Mouse (Mus musculus) myocyte (in vitro differentiated cells): Measurements from ENCODE around the gene Itpr2.

ENCODE experiments used
- MAX ChIP-seq: IDR thresholded peaks from one replicate; pipeline ENCODE4 v1.6.1; 2011; ENCODE audit warnings: low read depth, mild to moderate bottlenecking, control low read depth
- POLR2A ChIP-seq: IDR thresholded peaks from one replicate; pipeline ENCODE4 v1.6.1; 2011; ENCODE audit warnings: low read depth, mild to moderate bottlenecking, control low read depth, moderate library complexity; ENCODE audit not compliant: insufficient read length
- POLR2AphosphoS2 ChIP-seq: IDR thresholded peaks from one replicate; pipeline ENCODE4 v1.6.1; 2011; ENCODE audit warnings: low read depth, control low read depth; ENCODE audit not compliant: insufficient read length
- TCF12 ChIP-seq: IDR thresholded peaks from one replicate; pipeline ENCODE4 v1.6.1; 2011; ENCODE audit warnings: mild to moderate bottlenecking, control low read depth; ENCODE audit not compliant: poor library complexity, insufficient read depth, severe bottlenecking
- TCF3 ChIP-seq: IDR thresholded peaks from one replicate; pipeline ENCODE4 v1.6.1; 2011; ENCODE audit warnings: low read depth, control low read depth; ENCODE audit not compliant: insufficient read length
- USF1 ChIP-seq: IDR thresholded peaks from one replicate; pipeline ENCODE4 v1.6.1; 2011; ENCODE audit warnings: low read depth, mild to moderate bottlenecking, control low read depth, moderate library complexity

GRCm38 (mm10) chr6:146500771-146501170, 1.3 kb downstream of the Itpr2 start:
- no peak for TF ChIP-seq POLR2AphosphoS2
- no peak for TF ChIP-seq POLR2A
- TF ChIP-seq MAX = no peak
- TF ChIP-seq USF1 = no peak
- no peak for TF ChIP-seq TCF12
- no peak for TF ChIP-seq TCF3
